25 mouse cellular contexts compared by ENCODE assay signal in the genomic region with DNA sequence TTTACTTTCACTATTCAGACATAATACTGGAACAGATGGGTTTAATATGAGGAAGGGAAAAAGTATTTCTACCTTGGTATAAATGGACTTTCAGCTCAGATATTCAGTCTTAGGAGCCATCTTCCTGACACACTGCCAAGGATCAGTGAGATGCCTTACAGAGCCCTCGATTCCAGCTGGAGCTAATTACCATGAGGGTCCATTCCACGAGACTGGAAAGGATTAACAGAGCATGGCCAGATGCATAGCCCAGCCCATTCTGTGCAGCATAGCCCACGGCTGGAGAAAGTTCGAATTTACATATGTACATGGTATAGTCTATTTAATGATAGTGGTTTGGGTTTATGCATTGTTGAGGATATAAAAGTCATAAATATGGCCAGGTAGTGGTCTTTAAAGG.
A peak's percentile ranks its signal among the peaks of the same experiment; 100 is the strongest.
DNase-seq lines count a peak whose midpoint lies in the region; ATAC-seq and TF ChIP-seq lines count a peak whose summit lies in the region.
"Had no signal": no experiment of that assay in that cellular context is flagged by ENCODE, and none has a peak within 500 bp of the region (broad histone marks: within the 10 kb centered on the region; RNA-seq: fewer than 3 reads in every experiment).

No protein-coding gene starts in this region.

- no peak for TF ChIP-seq POLR2A in embryonic fibroblast, embryonic 13.5 days (IDR thresholded peaks at IDR 0.05; ENCODE audit: low read depth, low read length)
- no peak for TF ChIP-seq POLR2A in limb, embryonic 14.5 days (IDR thresholded peaks at IDR 0.05; ENCODE audit: borderline replicate concordance, extremely low read depth, insufficient read depth, insufficient read length)

- no peak overlapping the region for H3K4me2 ChIP-seq in midbrain, embryonic 14.5 days (ENCODE audit: low read length)
- no peak overlapping the region for H3K4me2 ChIP-seq in limb, embryonic 14.5 days (replicated peaks; ENCODE audit: low read depth, low read length, severe bottlenecking)
- H3K4me2 ChIP-seq: heart, embryonic 11.5 days; kidney, embryonic 15.5 days; liver, embryonic 11.5 days; midbrain, embryonic 11.5 days; neural tube, embryonic 15.5 days had no signal

- H3K4me3 ChIP-seq in midbrain, embryonic 14.5 days (replicated peaks; ENCODE audit: low read depth, low read length) = no peak overlapping the region
- H3K4me3 ChIP-seq in midbrain, embryonic 10.5 days = no peak overlapping the region
- no peak overlapping the region for H3K4me3 ChIP-seq in embryonic facial prominence, embryonic 10.5 days
- H3K4me3 ChIP-seq in embryonic fibroblast, embryonic 13.5 days (ENCODE audit: insufficient read depth, low read length) = no peak overlapping the region
- no peak overlapping the region for H3K4me3 ChIP-seq in limb, embryonic 14.5 days (replicated peaks; ENCODE audit: low read length)
- H3K4me3 ChIP-seq: forebrain, embryonic 10.5 days; gastrocnemius, adult 2 months; kidney, embryonic 15.5 days; neural tube, embryonic 15.5 days had no signal

- H3K4me1 ChIP-seq in midbrain, embryonic 14.5 days (ENCODE audit: control insufficient read depth, insufficient read depth, low read length) = no peaks in the 10 kb centered on the region
- H3K4me1 ChIP-seq in midbrain, embryonic 10.5 days = peaks cover 23% of the 10 kb centered on the region
- H3K4me1 ChIP-seq in embryonic facial prominence, embryonic 10.5 days = peaks cover 31% of the 10 kb centered on the region
- H3K4me1 ChIP-seq in embryonic fibroblast, embryonic 13.5 days (ENCODE audit: control insufficient read depth, insufficient read depth, low read length) = peaks cover 2% of the 10 kb centered on the region
- H3K4me1 ChIP-seq in limb, embryonic 14.5 days (ENCODE audit: control insufficient read depth, insufficient read depth, low read length) = peaks cover 18% of the 10 kb centered on the region; the same call in 1 of the 2 replicates

- no peak overlapping the region for H3K9ac ChIP-seq in midbrain, embryonic 14.5 days (replicated peaks; ENCODE audit: low read length)
- no peak overlapping the region for H3K9ac ChIP-seq in limb, embryonic 14.5 days (ENCODE audit: low read depth, low read length, severe bottlenecking)
- H3K9ac ChIP-seq: forebrain, postnatal 0 days; kidney, embryonic 15.5 days; neural tube, embryonic 15.5 days had no signal

- H3K27me3 ChIP-seq in midbrain, embryonic 14.5 days (ENCODE audit: control insufficient read depth, insufficient read depth, low read length) = no peaks in the 10 kb centered on the region
- H3K27me3 ChIP-seq in midbrain, embryonic 10.5 days (ENCODE audit: low read depth, poor library complexity, severe bottlenecking) = no peaks in the 10 kb centered on the region
- H3K27me3 ChIP-seq in embryonic facial prominence, embryonic 10.5 days (replicated peaks; ENCODE audit: low read depth, poor library complexity, severe bottlenecking) = no peaks in the 10 kb centered on the region
- no peaks in the 10 kb centered on the region for H3K27me3 ChIP-seq in limb, embryonic 14.5 days (ENCODE audit: control insufficient read depth, insufficient read depth, low read length)
- H3K27me3 ChIP-seq: kidney, embryonic 15.5 days; neural tube, embryonic 15.5 days; Patski had no signal

- no peaks in the 10 kb centered on the region for H3K9me3 ChIP-seq in midbrain, embryonic 14.5 days (ENCODE audit: control insufficient read depth, low read length)
- H3K9me3 ChIP-seq in midbrain, embryonic 10.5 days (replicated peaks) = no peaks in the 10 kb centered on the region
- no peaks in the 10 kb centered on the region for H3K9me3 ChIP-seq in embryonic facial prominence, embryonic 10.5 days
- H3K9me3 ChIP-seq in limb, embryonic 14.5 days (ENCODE audit: control insufficient read depth, low read length) = no peaks in the 10 kb centered on the region
- H3K9me3 ChIP-seq: forebrain, embryonic 10.5 days; kidney, embryonic 15.5 days; neural tube, embryonic 15.5 days had no signal

- no peaks in the 10 kb centered on the region for H3K36me3 ChIP-seq in midbrain, embryonic 14.5 days (ENCODE audit: control insufficient read depth, insufficient read depth, low read length)
- no peaks in the 10 kb centered on the region for H3K36me3 ChIP-seq in midbrain, embryonic 10.5 days
- H3K36me3 ChIP-seq in embryonic facial prominence, embryonic 10.5 days (replicated peaks) = no peaks in the 10 kb centered on the region
- no peaks in the 10 kb centered on the region for H3K36me3 ChIP-seq in limb, embryonic 14.5 days (ENCODE audit: control insufficient read depth, insufficient read depth, low read length)
- H3K36me3 ChIP-seq: forebrain, embryonic 10.5 days; kidney, embryonic 15.5 days; neural tube, embryonic 15.5 days had no signal

- WGBS in midbrain, embryonic 14.5 days = 24% methylated on average over 4 of the region's 4 CpGs
- WGBS in midbrain, embryonic 10.5 days = 42% methylated on average over 4 of the region's 4 CpGs
- 30% methylated on average over 4 of the region's 4 CpGs for WGBS in embryonic facial prominence, embryonic 10.5 days
- whole genome bisulfite sequencing in limb, embryonic 14.5 days = 21% methylated on average over 4 of the region's 4 CpGs

- peak; percentile 31 for DNase-seq in midbrain, embryonic 14.5 days
- no peak for DNase-seq in midbrain, embryonic 10.5 days (ENCODE audit: low spot score)
- peak; percentile 63 for DNase-seq in embryonic facial prominence, embryonic 10.5 days (ENCODE audit: low spot score)
- peak; percentile 42 for DNase-seq in limb, embryonic 14.5 days (ENCODE audit: low spot score)
- DNase-seq in urinary bladder, adult 18-20 months (ENCODE audit: low spot score in 2 of 2) = no peak
- no peak for DNase-seq in frontal cortex, postnatal 36 days (ENCODE audit: low spot score in 2 of 2)
- no peak for DNase-seq in B cell, adult 2 months
- DNase-seq: adrenal gland, adult 2 months; cerebellum, adult 18-20 months; cerebellum, postnatal 25 days; forebrain, postnatal 0 days; gastrocnemius, adult 2 months; kidney, adult 11 months; kidney, postnatal 4 days; lung, adult 18-20 months; lung, postnatal 10 days; thymus, adult 2 months had no signal

- TF ChIP-seq CTCF in embryonic fibroblast, embryonic 13.5 days (IDR thresholded peaks at IDR 0.05; ENCODE audit: borderline replicate concordance, insufficient read depth, low read length) = no peak

- H3K27ac ChIP-seq in midbrain, embryonic 14.5 days (replicated peaks; ENCODE audit: low read depth, low read length) = no peak overlapping the region
- H3K27ac ChIP-seq in midbrain, embryonic 10.5 days (replicated peaks) = no peak overlapping the region
- peak overlapping the region; percentile 70 for H3K27ac ChIP-seq in embryonic facial prominence, embryonic 10.5 days (replicated peaks)
- H3K27ac ChIP-seq in embryonic fibroblast, embryonic 13.5 days (ENCODE audit: insufficient read depth, low read length) = peak overlapping the region; percentile 5; the same call in 1 of the 2 replicates
- 0 out of 2 replicates have a peak overlapping the region, but pooled peaks have one; percentile 22 for H3K27ac ChIP-seq in limb, embryonic 14.5 days (replicated peaks; ENCODE audit: low read depth, low read length)
- H3K27ac ChIP-seq: gastrocnemius, adult 2 months; kidney, embryonic 15.5 days; neural tube, embryonic 15.5 days had no signal

- ATAC-seq in midbrain, embryonic 14.5 days (ENCODE audit: low FRiP score, low TSS enrichment) = no peak
- ATAC-seq in limb, embryonic 14.5 days (ENCODE audit: low FRiP score, low read depth) = no peak; the same call in 1 of the 2 replicates
- ATAC-seq: forebrain, postnatal 0 days; Patski had no signal

Comparison
In these comparisons a context has a peak if more than half of its experiments do, and no peak if none do; other contexts are left out.
1. DNase-seq: peak in midbrain, embryonic 14.5 days (single experiment), embryonic facial prominence, embryonic 10.5 days (single experiment) and limb, embryonic 14.5 days (single experiment); none in midbrain, embryonic 10.5 days (single experiment), urinary bladder, adult 18-20 months (0 of 2), frontal cortex, postnatal 36 days (0 of 2) and B cell, adult 2 months (0 of 2).
2. H3K27ac ChIP-seq: peak in embryonic facial prominence, embryonic 10.5 days (single experiment), embryonic fibroblast, embryonic 13.5 days (single experiment) and limb, embryonic 14.5 days (single experiment); none in midbrain, embryonic 14.5 days (single experiment) and midbrain, embryonic 10.5 days (single experiment).